Mouse (Mus musculus): Measurements from ENCODE around the gene Gm6020. TPM values are rescaled to one million over a fixed set of nuclear protein-coding genes. Genes with fewer than 3 reads are reported as not detected.
A peak's percentile ranks its signal among the peaks of the same experiment; 100 is the strongest.
"Not testable (repeated sequence)": the region's sequence is repeated elsewhere in the genome, so short reads cannot be mapped to it uniquely, and the experiment has no call there.

Gm6020 gene
- not detected in 2 replicates for polyA plus RNA-seq (2016; fragmentation: Nextera tagmentation; extraction: Ambion mirVana)

DNA sequence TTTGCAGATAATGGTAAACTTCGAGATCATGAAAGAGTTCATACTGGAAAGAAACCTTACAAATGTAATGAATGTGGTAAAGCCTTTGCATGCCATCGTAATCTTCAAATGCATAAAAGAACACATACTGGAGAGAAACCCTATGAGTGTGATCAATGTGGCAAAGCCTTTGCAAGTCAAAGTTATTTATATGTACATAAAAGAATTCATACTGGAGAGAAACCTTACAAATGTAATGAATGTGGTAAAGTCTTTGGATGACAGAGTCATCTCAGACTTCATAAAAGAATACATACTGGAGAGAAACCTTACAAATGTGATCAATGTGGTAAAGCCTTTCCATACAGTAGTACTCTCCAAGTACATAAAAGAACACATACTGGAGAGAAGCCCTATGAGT lies at the start of gene Gm6020:
TSS of gene Gm6020 (plus strand) at position 301 of the 400 bp plus-strand sequence.
- H3K9ac ChIP-seq; H3K4me2 ChIP-seq (replicated peaks); H3K27ac ChIP-seq; H3K9me3 ChIP-seq; H3K4me1 ChIP-seq; ATAC-seq (ENCODE audit: insufficient number of reproducible peaks, insufficient read depth, low FRiP score, low TSS enrichment); H3K4me3 ChIP-seq; H3K36me3 ChIP-seq; H3K27me3 ChIP-seq: not testable (repeated sequence)
- WGBS = 74% methylated on average over 2 of the region's 2 CpGs

GRCm38 (mm10) chr19:61138655-61139054 lies 45.0 kb upstream of the Gm6020 start:
- ATAC-seq (ENCODE audit: insufficient number of reproducible peaks, insufficient read depth, low FRiP score, low TSS enrichment) = no peak
- Histone ChIP-seq H3K27ac (no peak overlapping the region), H3K4me2 (replicated peaks) (no peak overlapping the region), H3K4me3 (no peak overlapping the region), H3K9me3 (no peaks in the 10 kb centered on the region), H3K4me1 (peaks cover 7% of the 10 kb centered on the region; the same call in 1 of the 2 replicates), H3K9ac (no peak overlapping the region), H3K36me3 (peaks cover 5% of the 10 kb centered on the region; the same call in 1 of the 2 replicates), H3K27me3 (no peaks in the 10 kb centered on the region)

- Histone ChIP-seq H3K27ac (no peak within 1 kb of the TSS), H3K4me3 (peak within 1 kb of the TSS; percentile 87), H3K9me3 (no peaks in the 10 kb centered on the region), H3K27me3 (no peaks in the 10 kb centered on the region), H3K36me3 (peaks cover 3% of the 10 kb centered on the region; the same call in 1 of the 2 replicates), H3K4me1 (peaks cover 7% of the 10 kb centered on the region; the same call in 1 of the 2 replicates), H3K4me2 (replicated peaks) (peak within 1 kb of the TSS; percentile 60), H3K9ac (peak within 1 kb of the TSS; percentile 75)
- 1% methylated on average over 18 of the region's 18 CpGs for WGBS
- peak; percentile 97 for ATAC-seq (ENCODE audit: insufficient number of reproducible peaks, insufficient read depth, low FRiP score, low TSS enrichment)
Observed at GRCm38 (mm10) chr19:61140342-61141206, 43.1 kb upstream of the Gm6020 start, which contains the start of gene Zfp950. Zfp950 (minus strand) TSS chr19:61140840.

- Histone ChIP-seq H3K4me2 (replicated peaks) (peak overlapping the region; percentile 60), H3K9me3 (no peaks in the 10 kb centered on the region), H3K4me1 (peaks cover 7% of the 10 kb centered on the region; the same call in 1 of the 2 replicates), H3K36me3 (peaks cover 3% of the 10 kb centered on the region; the same call in 1 of the 2 replicates), H3K27me3 (no peaks in the 10 kb centered on the region), H3K9ac (no peak overlapping the region), H3K27ac (no peak overlapping the region), H3K4me3 (peak overlapping the region; percentile 87)
- WGBS = 18% methylated on average over 4 of the region's 4 CpGs
- ATAC-seq (ENCODE audit: insufficient number of reproducible peaks, insufficient read depth, low FRiP score, low TSS enrichment) = no peak
Observed at GRCm38 (mm10) chr19:61141299-61141698, 42.4 kb upstream of the Gm6020 start.

- 6% methylated on average over 8 of the region's 8 CpGs for WGBS
- H3K4me1 ChIP-seq = no peaks in the 10 kb centered on the region
- 0 out of 2 replicates have a peak overlapping the region, but pooled peaks have one; percentile 38 for H3K9ac ChIP-seq
- no peaks in the 10 kb centered on the region for H3K36me3 ChIP-seq
- no peak for ATAC-seq (ENCODE audit: insufficient number of reproducible peaks, insufficient read depth, low FRiP score, low TSS enrichment)
- H3K27me3 ChIP-seq = peaks cover 6% of the 10 kb centered on the region
- peak overlapping the region; percentile 38 for H3K4me3 ChIP-seq
- H3K27ac ChIP-seq = no peak overlapping the region
- H3K4me2 ChIP-seq (replicated peaks) = peak overlapping the region; percentile 78
- no peaks in the 10 kb centered on the region for H3K9me3 ChIP-seq
Observed at GRCm38 (mm10) chr19:61151372-61151700, 32.4 kb upstream of the Gm6020 start.

DNA sequence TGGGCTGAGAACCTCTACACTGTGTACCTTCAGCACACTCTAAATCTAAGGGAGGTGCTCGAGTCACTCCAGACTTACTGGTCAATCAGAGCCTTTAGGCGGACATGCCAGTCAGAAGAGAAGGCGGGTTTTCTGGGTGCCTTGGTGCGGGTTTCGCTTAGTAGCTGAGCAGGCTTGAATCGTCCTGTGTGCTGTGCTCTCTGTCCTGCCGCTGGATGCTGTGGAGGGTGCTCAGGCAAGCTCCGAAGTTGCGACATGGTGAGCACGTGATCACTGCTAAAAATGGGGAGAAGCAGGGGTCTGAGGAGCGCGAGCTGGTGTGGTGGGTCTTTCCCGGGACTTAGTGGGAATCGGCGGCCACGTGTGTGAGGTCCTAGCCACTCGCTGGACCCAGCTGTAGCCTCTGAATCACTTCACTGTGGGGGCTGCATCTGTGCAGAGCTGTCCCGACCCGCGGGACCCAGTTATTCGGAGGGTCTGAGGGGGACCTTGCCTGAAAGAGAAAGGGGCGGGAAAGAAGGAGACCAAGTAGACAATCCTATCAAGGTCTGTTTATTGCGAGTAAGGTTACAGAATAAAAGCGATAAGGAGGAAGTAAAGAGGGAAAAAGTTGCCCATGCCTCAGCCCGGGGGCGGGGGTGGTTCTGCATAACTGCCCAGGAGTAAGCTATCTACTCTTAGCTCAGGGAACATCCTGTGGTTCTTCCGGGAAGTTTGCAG lies 31.8 kb upstream of the Gm6020 start:
- Histone ChIP-seq H3K9ac (peak overlapping the region; percentile 38; the same call in 1 of the 2 replicates), H3K4me3 (peak overlapping the region; percentile 38), H3K27me3 (peaks cover 6% of the 10 kb centered on the region), H3K36me3 (no peaks in the 10 kb centered on the region), H3K9me3 (no peaks in the 10 kb centered on the region), H3K4me2 (replicated peaks) (peak overlapping the region; percentile 78), H3K4me1 (no peaks in the 10 kb centered on the region), H3K27ac (no peak overlapping the region)
- ATAC-seq (ENCODE audit: insufficient number of reproducible peaks, insufficient read depth, low FRiP score, low TSS enrichment) = peak; percentile 69; the same call in 1 of the 2 replicates
- WGBS = 7% methylated on average over 27 of the region's 27 CpGs

GRCm38 (mm10) chr19:61175756-61176324 lies 7.8 kb upstream of the Gm6020 start, which contains the start of gene Gm7102:
Gm7102 (minus strand) TSS chr19:61176309.
- H3K27me3 ChIP-seq = no peaks in the 10 kb centered on the region
- no peaks in the 10 kb centered on the region for H3K4me1 ChIP-seq
- peak within 1 kb of the TSS; percentile 50 for H3K4me2 ChIP-seq (replicated peaks)
- no peak for ATAC-seq (ENCODE audit: insufficient number of reproducible peaks, insufficient read depth, low FRiP score, low TSS enrichment)
- 31% methylated on average over 39 of the region's 39 CpGs for WGBS
- no peaks in the 10 kb centered on the region for H3K9me3 ChIP-seq
- 0 out of 2 replicates have a peak within 1 kb of the TSS, but pooled peaks have one; percentile 30 for H3K9ac ChIP-seq
- H3K27ac ChIP-seq = no peak within 1 kb of the TSS
- H3K36me3 ChIP-seq = no peaks in the 10 kb centered on the region
- H3K4me3 ChIP-seq = peak within 1 kb of the TSS; percentile 33

DNA sequence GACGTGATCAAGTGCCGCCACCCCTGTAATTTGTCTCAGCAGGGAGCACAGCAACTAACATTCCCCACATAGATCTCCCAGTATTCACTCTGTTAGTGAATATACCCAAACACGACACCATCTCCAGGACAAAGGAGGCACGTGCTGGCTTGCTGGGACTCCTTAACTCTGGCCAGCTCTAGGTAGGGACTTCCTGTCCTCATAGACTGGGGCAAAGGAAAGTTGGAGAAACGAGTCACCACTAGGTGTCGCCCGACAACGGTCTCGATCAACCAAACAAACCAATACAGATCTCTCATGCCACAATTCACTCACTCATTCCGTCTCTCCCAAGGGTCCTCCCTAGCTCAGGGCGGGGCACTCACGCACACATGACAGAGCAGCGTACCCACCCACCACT lies 15.6 kb downstream of the Gm6020 start:
- Histone ChIP-seq H3K4me1 (no peaks in the 10 kb centered on the region), H3K36me3 (no peaks in the 10 kb centered on the region), H3K9me3 (no peaks in the 10 kb centered on the region), H3K9ac (no peak overlapping the region), H3K4me2 (replicated peaks) (no peak overlapping the region), H3K27me3 (no peaks in the 10 kb centered on the region), H3K4me3 (no peak overlapping the region), H3K27ac (no peak overlapping the region)
- ATAC-seq (ENCODE audit: insufficient number of reproducible peaks, insufficient read depth, low FRiP score, low TSS enrichment) = no peak
- 12% methylated on average over 13 of the region's 13 CpGs for WGBS

DNA sequence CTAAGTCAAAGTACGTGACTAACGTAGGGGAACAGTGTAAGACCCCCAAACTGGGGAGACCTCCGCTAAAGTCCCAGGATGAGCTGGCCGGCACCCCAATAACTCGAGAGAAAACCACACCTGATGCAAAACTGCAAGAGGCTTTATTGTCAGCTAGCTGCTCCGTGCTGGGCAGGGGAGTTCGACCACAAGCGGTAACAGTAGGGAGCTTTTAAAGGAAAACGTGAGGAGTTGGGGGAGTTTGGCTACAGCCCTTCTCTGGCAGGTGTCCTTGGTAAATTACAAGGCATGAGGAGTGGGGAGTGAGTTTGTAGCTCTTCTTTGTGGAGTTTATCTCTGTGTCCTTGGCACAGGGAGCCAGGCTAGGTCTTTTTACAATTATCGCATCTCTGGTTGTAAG lies 16.1 kb downstream of the Gm6020 start:
- H3K9ac ChIP-seq = no peak overlapping the region
- H3K27ac ChIP-seq = no peak overlapping the region
- H3K4me2 ChIP-seq (replicated peaks) = no peak overlapping the region
- H3K9me3 ChIP-seq = no peaks in the 10 kb centered on the region
- H3K27me3 ChIP-seq = no peaks in the 10 kb centered on the region
- H3K4me1 ChIP-seq = no peaks in the 10 kb centered on the region
- no peaks in the 10 kb centered on the region for H3K36me3 ChIP-seq
- no peak for ATAC-seq (ENCODE audit: insufficient number of reproducible peaks, insufficient read depth, low FRiP score, low TSS enrichment)
- no peak overlapping the region for H3K4me3 ChIP-seq
- 19% methylated on average over 10 of the region's 10 CpGs for WGBS

GRCm38 (mm10) chr19:61207506-61207905 lies 23.8 kb downstream of the Gm6020 start:
- H3K9ac ChIP-seq; H3K9me3 ChIP-seq; H3K4me2 ChIP-seq (replicated peaks); H3K4me3 ChIP-seq; ATAC-seq (ENCODE audit: insufficient number of reproducible peaks, insufficient read depth, low FRiP score, low TSS enrichment); H3K36me3 ChIP-seq; H3K27me3 ChIP-seq; H3K27ac ChIP-seq; H3K4me1 ChIP-seq: not testable (repeated sequence)
- 85% methylated on average over 6 of the region's 6 CpGs for WGBS

GRCm38 (mm10) chr19:61223706-61224328 lies 40.1 kb downstream of the Gm6020 start:
- H3K4me2 ChIP-seq (replicated peaks) = no peak overlapping the region
- 0 out of 2 replicates have a peak, but pooled peaks cover 10% of the 10 kb centered on the region for H3K9me3 ChIP-seq
- no peaks in the 10 kb centered on the region for H3K4me1 ChIP-seq
- 0 out of 2 replicates have a peak, but pooled peaks cover 3% of the 10 kb centered on the region for H3K27me3 ChIP-seq
- no peak overlapping the region for H3K9ac ChIP-seq
- H3K36me3 ChIP-seq = no peaks in the 10 kb centered on the region
- H3K4me3 ChIP-seq = no peak overlapping the region
- no peak for ATAC-seq (ENCODE audit: insufficient number of reproducible peaks, insufficient read depth, low FRiP score, low TSS enrichment)
- H3K27ac ChIP-seq = no peak overlapping the region
- WGBS = 91% methylated on average over 6 of the region's 6 CpGs
